Mouse (Mus musculus) kidney, postnatal 0 days (tissue): ENCODE measurements at regions not wholly inside any gene's neighbourhood (a gene's known extent, or its start where the extent isn't known, plus 50 kb on each side); places are given as distances from the start of the nearest gene placed in this dataset.
A peak's percentile ranks its signal among the peaks of the same experiment; 100 is the strongest.

Source experiments
- ATAC-seq: fragments of 200-750 bp; cut with Nextera tagmentation; replicated peaks from 2 replicates; pipeline ENCODE4 v1.8.0; 2017; ENCODE audit warnings: low read depth, moderate number of reproducible peaks, moderate TSS enrichment, moderate library complexity; ENCODE audit not compliant: low FRiP score
- DNase-seq: peaks from one replicate; pipeline ENCODE4 v3.0.0-alpha.2; 2016; ENCODE audit warnings: low spot score
- H3K27ac ChIP-seq: fragments of 300-500 bp; sonication (generic); 2 replicates; pipeline ENCODE4 v1.5.1; 2014; ENCODE audit warnings: mild to moderate bottlenecking
- H3K27me3 ChIP-seq: fragments of 300-500 bp; sonication (generic); 2 replicates; pipeline ENCODE4 v1.6.1; 2014; ENCODE audit warnings: low read length, mixed read lengths; ENCODE audit not compliant: insufficient read depth
- H3K36me3 ChIP-seq: fragments of 300-500 bp; sonication (generic); 2 replicates; pipeline ENCODE4 v1.6.1; 2014; ENCODE audit warnings: low read length, mixed read lengths; ENCODE audit not compliant: insufficient read depth
- H3K4me1 ChIP-seq: fragments of 300-500 bp; sonication (generic); replicated peaks from 2 replicates; pipeline ENCODE4 v1.6.1; 2014; ENCODE audit warnings: antibody characterized with exemption, low read length, mixed read lengths; ENCODE audit not compliant: insufficient read depth
- H3K4me2 ChIP-seq: fragments of 300-500 bp; sonication (generic); 2 replicates; pipeline ENCODE4 v1.6.1; 2014; ENCODE audit warnings: mild to moderate bottlenecking, low read length, moderate library complexity, mixed read lengths
- H3K4me3 ChIP-seq: fragments of 300-500 bp; sonication (generic); replicated peaks from 2 replicates; pipeline ENCODE4 v1.5.1; 2014; ENCODE audit warnings: low read depth, low read length
- H3K9ac ChIP-seq: fragments of 300-500 bp; sonication (generic); 2 replicates; pipeline ENCODE4 v1.6.1; 2014; ENCODE audit warnings: low read depth, low read length
- H3K9me3 ChIP-seq: fragments of 300-500 bp; sonication (generic); replicated peaks from 2 replicates; pipeline ENCODE4 v1.6.1; 2016; ENCODE audit warnings: low read length, inconsistent platforms, mixed read lengths
- CTCF ChIP-seq: IDR thresholded peaks from 2 replicates; pipeline ENCODE4 v1.5.1; 2016; ENCODE audit warnings: antibody characterized with exemption, low read depth, mild to moderate bottlenecking, moderate library complexity
- WGBS: fragments of 180-500 bp; shearing (Covaris S2); extraction: QIAGEN DNeasy Blood & Tissue Kit; methylation state at CpG from one replicate; pipeline ENCODE4 v1.1.7; 2014; 5-methylcytosine and 5-hydroxymethylcytosine counted together

- Histone ChIP-seq H3K9me3 (no peaks in the 10 kb centered on the region), H3K27ac (no peak overlapping the region), H3K4me3 (no peak overlapping the region), H3K4me1 (0 out of 2 replicates have a peak, but pooled peaks cover 2% of the 10 kb centered on the region), H3K4me2 (no peak overlapping the region), H3K36me3 (no peaks in the 10 kb centered on the region), H3K9ac (no peak overlapping the region), H3K27me3 (no peaks in the 10 kb centered on the region)
- WGBS = 28% methylated on average over 8 of the region's 8 CpGs
- peak; percentile 73 for ATAC-seq
- no peak for DNase-seq
- TF ChIP-seq CTCF = no peak
Observed at GRCm38 (mm10) chr2:147247238-147247637, 53.2 kb upstream of the Nkx2-2 start.

- 0 out of 2 replicates have a peak, but pooled peaks cover 2% of the 10 kb centered on the region for H3K4me1 ChIP-seq
Observed at GRCm38 (mm10) chr2:147244406-147244805, 50.4 kb upstream of the Nkx2-2 start.

More at GRCm38 (mm10) chr2:147244406-147244805, 50.4 kb upstream of the Nkx2-2 start:
- H3K4me2 ChIP-seq = no peak overlapping the region
- 86% methylated on average over 1 of the region's 1 CpGs for WGBS
- no peak overlapping the region for H3K27ac ChIP-seq
- no peak for TF ChIP-seq CTCF
- ATAC-seq = no peak
- H3K27me3 ChIP-seq = no peaks in the 10 kb centered on the region
- H3K4me3 ChIP-seq = no peak overlapping the region
- no peaks in the 10 kb centered on the region for H3K36me3 ChIP-seq
- DNase-seq = no peak
- H3K9ac ChIP-seq = no peak overlapping the region
- H3K9me3 ChIP-seq = no peaks in the 10 kb centered on the region
